Mouse (Mus musculus): Measurements from ENCODE around the gene Amigo3. TPM values are rescaled to one million over a fixed set of nuclear protein-coding genes. Genes with fewer than 3 reads are reported as not detected.

Amigo3 gene
- total RNA-seq, 2 experiments from 2014 or later = 2.0 to 2.6 TPM

DNA sequence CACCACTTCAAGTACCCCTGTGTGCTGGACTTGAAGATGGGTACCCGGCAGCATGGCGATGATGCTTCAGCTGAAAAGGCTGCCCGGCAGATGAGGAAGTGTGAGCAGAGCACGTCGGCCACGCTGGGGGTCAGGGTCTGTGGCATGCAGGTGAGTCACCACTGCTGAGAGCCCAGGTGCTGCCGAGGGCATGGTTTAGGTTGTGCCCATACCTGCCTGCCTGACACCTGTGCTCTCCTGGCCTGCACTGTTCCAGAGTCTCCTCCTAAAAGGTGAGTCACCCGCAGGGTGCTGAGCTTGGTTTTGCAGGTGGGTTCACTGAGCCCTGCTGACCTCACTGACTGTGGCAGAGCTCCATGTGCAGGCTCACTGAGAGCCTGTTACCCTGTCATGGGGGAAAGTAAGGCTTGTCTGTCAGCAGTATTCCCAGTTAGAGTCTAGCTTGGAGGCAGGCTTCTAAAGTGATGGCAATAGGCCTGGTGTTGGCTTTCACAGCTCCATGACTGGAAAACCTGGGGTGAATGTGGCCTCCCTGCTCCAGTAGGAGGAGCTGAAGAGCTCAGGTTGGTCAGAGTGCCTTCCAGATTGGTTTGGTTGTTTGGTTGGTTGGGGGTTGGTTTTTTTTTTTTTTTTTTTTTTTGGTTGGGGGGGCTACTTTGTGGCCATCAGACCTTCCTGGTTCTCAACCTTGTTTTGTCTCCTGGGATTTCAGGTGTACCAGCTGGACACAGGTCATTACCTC is 8.0 kb upstream of the Amigo3 start:
- H3K27ac ChIP-seq = no peak overlapping the region
- no peak for DNase-seq (ENCODE audit: low spot score in 2 of 2)
- TF ChIP-seq CTCF (conservative IDR thresholded peaks at IDR 0.05) = peak; percentile 54
- H3K4me3 ChIP-seq = no peak overlapping the region

DNA sequence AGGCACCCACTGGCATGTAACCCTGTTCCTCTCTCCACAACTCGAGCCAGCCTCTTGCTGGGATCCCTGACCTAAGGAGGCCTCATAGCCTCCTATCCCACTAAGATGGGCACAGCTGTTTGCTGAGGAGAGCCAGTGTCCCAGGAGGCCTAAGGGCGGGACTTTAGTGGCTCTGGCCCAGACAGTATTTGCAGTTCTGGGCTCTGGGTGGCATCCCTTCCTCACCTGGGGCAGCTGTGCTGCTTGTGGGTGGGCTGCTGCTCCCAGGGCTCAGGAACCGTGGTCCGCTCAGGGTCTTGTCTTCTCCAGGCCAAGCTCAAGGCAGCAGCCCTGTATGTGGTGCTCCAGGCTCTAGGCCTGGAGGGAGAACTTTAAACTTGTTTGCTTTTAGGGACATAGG is 6.4 kb upstream of the Amigo3 start:
- H3K4me3 ChIP-seq = no peak overlapping the region
- H3K27ac ChIP-seq = no peak overlapping the region
- DNase-seq (ENCODE audit: low spot score in 2 of 2) = no peak
- TF ChIP-seq CTCF (conservative IDR thresholded peaks at IDR 0.05) = no peak

DNA sequence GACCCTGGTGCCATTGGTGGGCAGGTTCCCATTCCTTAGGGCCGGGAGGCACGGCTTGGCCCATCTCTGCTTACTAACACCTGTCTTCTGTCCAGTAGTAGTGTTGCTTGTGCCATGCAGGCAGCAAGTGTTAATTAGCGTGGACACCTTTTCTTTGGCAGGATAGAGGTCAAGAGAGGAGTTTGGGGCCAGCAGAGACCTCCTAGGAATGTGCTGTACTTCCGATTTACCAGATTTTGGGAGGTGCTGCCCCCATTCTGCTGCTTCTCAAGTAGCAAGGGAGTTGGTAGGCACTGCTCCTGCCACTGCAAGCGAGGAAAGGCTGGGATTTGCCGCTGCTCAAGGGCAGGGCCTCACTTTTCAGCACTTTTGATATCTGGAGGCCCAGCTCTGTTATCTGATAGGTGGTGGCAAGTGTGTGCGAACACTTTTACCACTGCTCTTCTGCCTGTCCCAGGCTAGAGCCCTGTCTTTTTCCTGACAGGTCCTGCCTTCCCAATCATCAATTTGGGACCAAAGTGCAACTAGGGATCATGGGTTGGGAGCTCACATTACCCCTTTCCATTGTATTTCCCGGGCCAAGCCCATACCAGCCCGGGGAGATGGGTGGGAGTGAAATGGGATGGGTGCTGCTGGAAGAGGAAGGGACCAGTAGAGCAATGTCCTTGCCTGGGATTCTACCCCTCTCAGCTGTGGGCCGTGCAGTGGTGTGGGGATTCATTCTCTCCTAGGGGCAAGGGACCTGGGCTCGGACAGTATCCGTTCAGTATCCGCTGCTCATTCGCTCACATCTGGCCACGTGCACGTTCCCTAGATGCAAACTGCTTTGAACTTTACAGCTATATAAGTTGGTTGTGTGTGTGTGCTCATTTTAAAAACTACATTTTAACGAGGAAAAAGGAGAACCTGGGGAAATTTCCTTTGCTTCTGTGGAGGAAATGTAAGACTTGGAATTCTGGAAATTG is 5.1 kb upstream of the Amigo3 start:
- Histone ChIP-seq H3K27ac (peak overlapping the region; percentile 56; the same call in 1 of the 2 replicates), H3K4me3 (peak overlapping the region; percentile 92)
- DNase-seq (ENCODE audit: low spot score in 2 of 2) = no peak
- TF ChIP-seq CTCF (conservative IDR thresholded peaks at IDR 0.05) = no peak; the same call in 1 of the 2 replicates

DNA sequence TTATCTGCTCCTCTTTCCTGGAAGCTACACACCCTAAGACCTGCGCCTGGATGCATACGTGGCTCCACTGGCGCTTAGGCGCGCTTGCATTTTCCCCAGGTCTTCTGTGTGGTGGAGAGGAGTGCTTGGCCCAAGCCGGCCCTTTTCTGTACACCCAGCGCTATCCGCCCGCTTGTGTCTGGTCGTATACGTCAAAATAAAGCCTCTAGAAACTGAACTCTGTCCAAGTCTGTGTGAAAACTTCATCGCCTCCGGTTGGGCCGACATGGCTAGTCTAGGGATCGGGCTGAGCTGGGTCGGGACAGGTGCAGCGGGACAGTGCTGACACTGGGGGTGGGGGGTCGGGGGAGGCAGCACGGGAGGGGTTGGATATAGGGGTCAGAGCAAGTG is 4.4 kb upstream of the Amigo3 start:
- Histone ChIP-seq H3K27ac (peak overlapping the region; percentile 56; the same call in 1 of the 2 replicates), H3K4me3 (peak overlapping the region; percentile 92)
- DNase-seq (ENCODE audit: low spot score in 2 of 2) = no peak
- no peak for TF ChIP-seq CTCF (conservative IDR thresholded peaks at IDR 0.05)

DNA sequence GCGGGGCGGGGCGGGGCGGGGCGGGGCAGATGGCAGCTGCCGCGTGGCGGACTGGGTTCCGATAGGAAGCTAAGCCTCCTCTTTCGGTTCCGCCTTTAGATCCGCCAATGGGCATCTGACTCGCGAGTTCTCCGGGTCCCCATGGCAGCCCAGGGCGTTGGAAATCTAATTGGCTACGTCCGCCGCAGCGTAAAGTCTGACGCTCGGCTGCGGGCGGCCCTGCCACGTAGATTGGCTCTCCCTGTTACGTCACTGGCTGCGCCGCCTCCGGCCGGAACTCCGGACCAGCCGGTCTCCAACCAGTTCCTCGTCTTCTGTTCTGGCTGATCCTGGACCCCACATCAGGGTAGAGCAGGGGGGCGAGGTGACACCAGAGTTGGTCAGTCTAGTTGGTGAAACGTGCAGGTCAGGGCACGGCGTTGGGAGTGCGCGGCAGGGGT is 3.9 kb upstream of the Amigo3 start, which contains the start of gene Gmppb:
TSS of gene Gmppb (plus strand) at position 227 of the 440 bp plus-strand sequence.
- TF ChIP-seq CTCF (conservative IDR thresholded peaks at IDR 0.05) = no peak
- peak within 1 kb of the TSS; percentile 92 for H3K4me3 ChIP-seq
- H3K27ac ChIP-seq = peak within 1 kb of the TSS; percentile 86
- DNase-seq (ENCODE audit: low spot score in 2 of 2) = peak; percentile 97

DNA sequence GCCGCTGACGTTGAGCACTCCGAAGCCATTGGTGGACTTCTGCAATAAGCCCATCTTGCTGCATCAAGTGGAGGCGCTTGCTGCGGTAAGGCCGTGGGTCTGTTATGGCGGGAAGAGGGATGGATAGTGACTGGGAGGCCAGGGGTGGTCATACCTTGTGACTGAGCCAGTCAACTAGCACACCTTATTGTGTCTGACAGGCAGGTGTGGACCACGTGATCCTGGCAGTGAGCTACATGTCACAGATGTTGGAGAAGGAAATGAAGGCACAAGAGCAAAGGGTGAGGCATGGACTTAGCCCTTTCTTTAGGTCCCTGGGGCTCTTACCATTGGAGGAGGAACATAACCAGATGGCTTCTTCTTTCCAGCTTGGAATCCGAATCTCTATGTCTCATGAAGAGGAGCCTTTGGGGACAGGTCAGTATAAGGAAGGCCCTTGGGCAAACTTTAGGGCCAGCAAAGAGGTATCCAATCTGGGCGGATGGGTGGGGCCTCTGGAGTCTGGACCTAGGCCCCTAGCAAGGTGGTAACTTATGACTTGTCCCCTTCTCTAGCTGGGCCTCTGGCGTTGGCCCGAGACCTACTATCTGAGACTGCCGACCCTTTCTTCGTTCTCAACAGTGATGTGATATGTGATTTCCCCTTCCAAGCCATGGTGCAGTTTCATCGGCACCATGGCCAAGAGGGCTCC is 3.3 kb upstream of the Amigo3 start:
- no peak for TF ChIP-seq CTCF (conservative IDR thresholded peaks at IDR 0.05)
- Histone ChIP-seq H3K27ac (peak overlapping the region; percentile 86), H3K4me3 (peak overlapping the region; percentile 92)
- DNase-seq (ENCODE audit: low spot score in 2 of 2) = no peak

DNA sequence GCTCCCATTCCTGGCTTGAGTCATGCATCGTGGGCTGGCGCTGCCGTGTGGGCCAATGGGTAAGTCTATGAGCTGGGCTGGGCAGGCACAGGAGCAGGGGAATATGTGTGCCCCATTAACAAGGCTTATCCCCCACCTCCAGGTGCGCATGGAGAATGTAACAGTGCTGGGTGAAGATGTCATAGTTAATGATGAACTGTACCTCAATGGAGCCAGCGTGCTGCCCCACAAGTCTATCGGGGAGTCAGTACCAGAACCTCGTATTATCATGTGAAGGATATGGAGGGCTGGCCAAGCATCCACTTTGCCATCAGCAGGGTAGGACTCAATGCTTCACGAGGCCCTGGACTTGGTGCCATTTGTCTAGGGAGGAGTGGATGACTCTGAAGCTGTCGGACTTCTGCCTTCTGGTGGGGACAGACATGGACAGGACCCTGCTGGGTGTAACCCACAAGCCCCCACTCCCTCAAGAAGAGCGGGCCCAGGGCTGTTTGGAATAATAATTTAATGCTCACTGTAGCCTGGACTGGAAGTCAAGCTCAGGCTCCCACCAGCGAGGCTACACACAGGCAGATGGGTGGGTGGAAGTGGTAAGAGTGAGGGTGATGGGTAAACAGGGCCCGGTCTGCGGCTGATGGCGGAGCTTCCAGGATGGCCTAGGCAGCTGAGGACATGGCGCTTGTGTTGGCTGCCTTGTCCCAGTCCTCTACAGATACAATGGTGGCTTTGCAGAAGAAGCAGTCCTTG is 1.6 kb upstream of the Amigo3 start:
- no peak for DNase-seq (ENCODE audit: low spot score in 2 of 2)
- no peak for TF ChIP-seq CTCF (conservative IDR thresholded peaks at IDR 0.05)
- H3K27ac ChIP-seq = peak overlapping the region; percentile 67; the same call in 1 of the 2 replicates
- no peak overlapping the region for H3K4me3 ChIP-seq

DNA sequence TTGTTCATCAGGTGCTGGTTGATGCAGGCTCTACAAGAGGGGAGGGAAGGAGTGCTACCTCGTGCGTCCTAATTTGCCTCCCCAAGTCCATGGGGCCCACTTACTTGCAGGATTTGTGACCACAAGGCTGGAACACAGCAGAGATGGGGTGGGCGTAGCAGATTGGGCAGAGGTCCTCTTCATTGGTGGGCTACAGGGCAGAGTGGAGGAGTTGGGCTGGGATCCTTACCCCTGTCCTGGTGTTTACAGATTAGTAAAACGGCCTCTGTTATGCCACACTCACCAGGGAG is 1.1 kb upstream of the Amigo3 start:
- TF ChIP-seq CTCF (conservative IDR thresholded peaks at IDR 0.05) = no peak
- no peak overlapping the region for H3K4me3 ChIP-seq
- no peak for DNase-seq (ENCODE audit: low spot score in 2 of 2)
- H3K27ac ChIP-seq = peak overlapping the region; percentile 67; the same call in 1 of the 2 replicates

DNA sequence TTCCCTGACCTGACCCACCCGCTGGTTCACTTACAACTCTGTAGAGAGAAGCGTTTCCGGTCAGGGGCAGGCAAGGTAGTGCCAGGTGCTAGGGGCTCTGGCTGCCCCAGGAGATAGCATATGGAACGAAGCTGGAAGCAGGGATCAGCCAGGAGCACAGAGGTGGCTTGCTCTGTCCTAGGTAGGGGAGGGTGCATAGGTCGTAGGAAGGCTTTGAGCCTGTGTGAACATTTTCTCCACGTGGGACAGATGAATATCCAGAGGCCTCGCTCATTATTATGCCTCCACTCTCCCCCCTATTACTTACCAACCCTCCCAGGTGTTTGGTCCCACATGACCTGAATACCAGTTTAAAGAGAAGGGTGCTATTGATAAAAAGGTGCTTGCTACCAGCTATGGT is 548 bp upstream of the Amigo3 start:
- H3K4me3 ChIP-seq = no peak overlapping the region
- peak overlapping the region; percentile 67; the same call in 1 of the 2 replicates for H3K27ac ChIP-seq
- no peak for TF ChIP-seq CTCF (conservative IDR thresholded peaks at IDR 0.05)
- no peak for DNase-seq (ENCODE audit: low spot score in 2 of 2)

DNA sequence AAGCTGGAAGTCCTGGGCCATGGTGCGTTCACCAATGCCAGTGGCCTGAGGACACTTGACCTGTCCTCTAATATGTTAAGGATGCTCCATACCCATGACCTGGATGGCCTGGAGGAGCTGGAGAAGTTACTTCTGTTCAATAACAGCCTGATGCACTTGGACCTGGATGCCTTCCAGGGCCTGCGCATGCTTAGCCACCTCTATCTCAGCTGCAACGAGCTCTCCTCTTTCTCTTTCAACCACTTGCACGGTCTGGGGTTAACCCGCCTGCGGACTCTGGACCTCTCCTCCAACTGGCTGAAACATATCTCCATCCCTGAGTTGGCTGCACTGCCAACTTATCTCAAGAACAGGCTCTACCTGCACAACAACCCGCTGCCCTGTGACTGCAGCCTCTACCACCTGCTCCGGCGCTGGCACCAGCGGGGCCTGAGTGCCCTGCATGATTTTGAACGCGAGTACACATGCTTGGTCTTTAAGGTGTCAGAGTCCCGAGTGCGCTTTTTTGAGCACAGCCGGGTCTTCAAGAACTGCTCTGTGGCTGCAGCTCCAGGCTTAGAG is 786 bp downstream of the Amigo3 start:
- Histone ChIP-seq H3K4me3 (no peak overlapping the region), H3K27ac (no peak overlapping the region; the same call in 1 of the 2 replicates)
- no peak for DNase-seq (ENCODE audit: low spot score in 2 of 2)
- TF ChIP-seq CTCF (conservative IDR thresholded peaks at IDR 0.05) = no peak

DNA sequence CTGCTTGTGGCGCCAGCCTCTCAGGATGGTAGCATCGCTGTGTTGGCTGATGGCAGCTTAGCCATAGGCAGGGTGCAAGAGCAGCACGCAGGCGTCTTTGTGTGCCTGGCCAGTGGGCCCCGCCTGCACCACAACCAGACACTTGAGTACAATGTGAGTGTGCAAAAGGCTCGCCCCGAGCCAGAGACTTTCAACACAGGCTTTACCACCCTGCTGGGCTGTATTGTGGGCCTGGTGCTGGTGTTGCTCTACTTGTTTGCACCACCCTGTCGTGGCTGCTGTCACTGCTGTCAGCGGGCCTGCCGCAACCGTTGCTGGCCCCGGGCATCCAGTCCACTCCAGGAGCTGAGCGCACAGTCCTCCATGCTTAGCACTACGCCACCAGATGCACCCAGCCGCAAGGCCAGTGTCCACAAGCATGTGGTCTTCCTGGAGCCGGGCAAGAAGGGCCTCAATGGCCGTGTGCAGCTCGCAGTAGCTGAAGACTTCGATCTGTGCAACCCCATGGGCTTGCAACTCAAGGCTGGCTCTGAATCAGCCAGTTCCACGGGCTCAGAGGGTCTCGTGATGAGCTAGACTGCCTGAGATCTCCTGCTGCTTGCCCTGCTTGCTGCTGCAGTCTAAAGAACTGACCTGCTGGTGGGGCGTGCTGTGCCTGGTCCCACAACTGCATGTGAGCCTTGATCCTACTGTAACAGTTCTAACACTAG is 1.5 kb downstream of the Amigo3 start:
- no peak for TF ChIP-seq CTCF (conservative IDR thresholded peaks at IDR 0.05)
- Histone ChIP-seq H3K27ac (no peak overlapping the region), H3K4me3 (no peak overlapping the region)
- DNase-seq (ENCODE audit: low spot score in 2 of 2) = no peak

All from layer of hippocampus, adult 2 months (tissue).